Mouse (Mus musculus) lung, postnatal 0 days (tissue): Measurements from ENCODE around the gene Zfp759.

ENCODE experiments used
- CTCF ChIP-seq: IDR thresholded peaks from 2 replicates; pipeline ENCODE4 v1.5.1; 2016; ENCODE audit warnings: antibody characterized with exemption, mild to moderate bottlenecking
- EP300 ChIP-seq: IDR thresholded peaks from 2 replicates; pipeline ENCODE4 v1.6.1; 2016; ENCODE audit warnings: antibody characterized with exemption, mild to moderate bottlenecking, control low read depth

- TF ChIP-seq CTCF (no peak), EP300 (no peak)
These were observed 48.7 kb upstream of the Zfp759 start for GRCm38 (mm10) chr13:67072786-67073185.
